Mouse (Mus musculus): ENCODE measurements at regions not wholly inside any gene's neighbourhood (a gene's known extent, or its start where the extent isn't known, plus 50 kb on each side); places are given as distances from the start of the nearest gene placed in this dataset.

DNA sequence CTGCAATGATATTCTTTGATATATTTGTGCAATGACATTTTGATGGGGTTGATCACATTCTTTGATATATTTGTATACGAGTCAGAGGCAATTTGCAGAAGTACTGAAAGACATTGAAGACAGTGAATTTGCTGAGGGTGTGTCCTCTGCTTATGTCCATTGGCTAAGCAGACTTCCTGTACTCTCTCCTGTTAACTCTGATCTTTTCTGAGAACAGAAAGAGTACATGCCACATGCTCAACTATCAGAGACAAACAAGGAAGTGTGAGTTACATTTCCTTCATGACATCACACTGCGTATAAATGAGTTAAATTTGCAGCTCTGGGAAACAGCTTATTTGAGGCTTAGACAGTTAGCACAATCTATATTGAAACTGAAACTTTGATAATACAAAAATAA is 104.5 kb upstream of the Egr2 start:
- no peak for DNase-seq
- intact Hi-C loops (cut with DNase I), result no loop called here

GRCm38 (mm10) chr10:67439042-67439635 is 96.1 kb upstream of the Egr2 start:
- no peak for DNase-seq
- intact Hi-C loops (cut with DNase I), result no loop called here

GRCm38 (mm10) chr10:67439844-67440243 is 95.4 kb upstream of the Egr2 start:
- intact Hi-C loops (cut with DNase I), result no loop called here
- DNase-seq, result no peak

GRCm38 (mm10) chr10:67441243-67441642 is 94.0 kb upstream of the Egr2 start:
- DNase-seq, result no peak

DNA sequence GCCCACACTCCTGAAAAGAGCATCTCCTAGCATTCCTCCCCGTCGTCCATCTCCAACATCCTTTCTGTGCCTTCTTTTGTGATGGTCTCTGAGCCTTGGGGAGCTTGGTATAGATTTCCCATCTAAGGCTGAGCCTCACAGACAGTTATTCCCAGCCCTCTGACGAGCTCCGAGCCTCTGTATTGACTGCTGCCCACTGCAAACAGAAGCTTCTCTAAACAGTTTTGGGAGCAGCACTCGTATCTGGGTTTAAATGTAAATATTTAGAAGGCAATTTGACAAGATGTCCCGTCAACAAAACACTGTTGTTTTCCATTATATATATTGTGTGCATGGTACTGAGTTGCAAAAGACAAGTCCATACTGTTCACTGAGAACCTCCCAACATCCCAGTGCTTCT is 86.4 kb upstream of the Egr2 start:
- intact Hi-C loops (cut with DNase I), result no loop called here

More at GRCm38 (mm10) chr10:67441243-67441642, 94.0 kb upstream of the Egr2 start:
- intact Hi-C loops (cut with DNase I), result no loop called here

DNA sequence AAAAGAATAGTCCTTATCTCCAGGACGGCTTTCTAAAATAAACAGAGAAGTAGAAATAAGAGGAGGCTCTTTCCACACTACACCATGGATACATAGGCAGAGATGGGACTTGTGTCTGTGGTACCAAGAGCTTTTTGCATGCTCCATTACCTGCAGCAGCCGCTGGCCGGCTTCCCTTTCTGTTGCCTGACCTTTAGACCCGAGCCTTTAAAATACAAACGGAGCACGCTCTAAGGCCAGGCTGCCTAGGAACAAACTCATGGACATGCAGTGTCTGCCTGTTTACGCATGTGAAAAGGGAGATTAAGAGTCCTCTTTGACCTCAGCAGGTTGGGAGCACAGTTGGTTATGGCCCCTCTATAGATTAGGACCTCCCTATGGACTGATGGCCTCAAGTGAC is 81.1 kb upstream of the Egr2 start:
- DNase-seq, result no peak
- intact Hi-C loops (cut with DNase I), result no loop called here

More for the DNA sequence above, 86.4 kb upstream of the Egr2 start:
- no peak for DNase-seq

- no peak for DNase-seq
Measured at GRCm38 (mm10) chr10:67458447-67459272, 76.6 kb upstream of the Egr2 start.

DNA sequence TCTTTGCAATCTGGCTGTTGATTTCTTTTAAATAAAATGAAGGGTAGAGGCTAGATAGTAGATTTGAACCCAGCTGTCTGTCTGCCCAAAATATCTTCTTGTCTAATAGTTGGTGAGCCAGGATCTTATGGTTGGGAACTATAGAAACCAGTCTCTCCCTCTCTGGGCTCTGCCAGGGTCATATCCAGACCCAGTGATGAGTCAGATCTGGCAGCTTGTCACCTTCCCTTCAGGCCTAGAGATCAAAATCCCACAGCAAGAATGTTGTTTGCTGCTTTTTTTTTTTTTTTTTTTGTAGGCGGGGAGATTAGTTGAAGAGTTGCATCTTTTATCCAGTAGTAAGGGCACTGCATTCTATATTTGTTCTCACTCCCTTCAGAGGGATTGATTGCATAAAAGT is 74.0 kb upstream of the Egr2 start:
- no peak for DNase-seq
- intact Hi-C loops (cut with DNase I), result no loop called here

More at GRCm38 (mm10) chr10:67458447-67459272, 76.6 kb upstream of the Egr2 start:
- intact Hi-C loops (cut with DNase I), result no loop called here

- intact Hi-C loops (cut with DNase I), result no loop called here
Measured at GRCm38 (mm10) chr10:67461862-67462261, 73.4 kb upstream of the Egr2 start.

GRCm38 (mm10) chr10:67468724-67469123 is 66.6 kb upstream of the Egr2 start:
- intact Hi-C loops (cut with DNase I), result no loop called here

More at GRCm38 (mm10) chr10:67461862-67462261, 73.4 kb upstream of the Egr2 start:
- no peak for DNase-seq

GRCm38 (mm10) chr10:67473016-67473415 is 62.3 kb upstream of the Egr2 start:
- DNase-seq, result no peak
- intact Hi-C loops (cut with DNase I), result no loop called here

More at GRCm38 (mm10) chr10:67468724-67469123, 66.6 kb upstream of the Egr2 start:
- no peak for DNase-seq

DNA sequence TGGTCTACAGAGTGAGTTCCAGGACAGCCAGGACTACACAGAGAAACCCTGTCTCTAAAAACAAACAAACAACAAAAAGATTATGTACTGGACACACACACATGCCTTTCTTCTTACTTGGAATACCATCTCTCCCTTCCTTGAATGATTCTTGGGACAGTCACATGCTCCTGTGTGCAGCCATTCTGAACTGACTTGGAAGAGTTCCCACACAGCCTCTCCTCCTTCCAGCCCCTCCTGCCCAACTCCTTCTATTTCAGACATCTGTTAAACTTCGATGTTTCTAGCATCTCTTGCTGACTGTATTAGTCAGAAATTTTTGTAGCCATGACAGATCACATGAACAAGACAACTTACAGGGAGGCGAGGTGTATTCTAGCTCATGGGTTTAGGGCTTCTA is 60.9 kb upstream of the Egr2 start:
- intact Hi-C loops (cut with DNase I), result no loop called here
- no peak for DNase-seq

DNA sequence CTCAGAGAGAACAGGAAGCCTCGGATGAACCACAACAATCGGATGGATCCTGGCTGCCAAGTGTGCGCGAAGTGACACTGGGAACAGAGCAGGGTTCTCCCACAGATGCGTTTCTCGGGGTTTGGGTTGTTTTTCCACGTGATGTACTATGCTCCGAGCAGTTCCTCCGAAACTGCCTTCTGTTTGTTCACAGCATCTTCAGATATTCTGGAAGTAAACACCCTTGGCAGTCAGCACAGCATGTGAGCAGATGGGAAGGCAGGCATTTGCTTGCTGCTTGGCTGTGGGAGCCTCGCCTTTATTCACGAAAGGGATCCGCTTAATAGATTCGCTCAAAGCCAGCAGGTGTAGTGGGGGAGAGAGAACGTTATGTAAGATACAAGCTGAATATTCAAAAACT is 53.0 kb upstream of the Egr2 start:
- no peak for DNase-seq
- intact Hi-C loops (cut with DNase I), result no loop called here

GRCm38 (mm10) chr10:67483371-67483770 is 51.9 kb upstream of the Egr2 start:
- intact Hi-C loops (cut with DNase I), result no loop called here
- DNase-seq, result no peak

- DNase-seq, result no peak
- intact Hi-C loops (cut with DNase I), result no loop called here
Measured at GRCm38 (mm10) chr10:67484091-67484745, 51.1 kb upstream of the Egr2 start.
